Mouse (Mus musculus) MEL (cell line): ENCODE results near the gene Zfp90. TPM values are rescaled to one million over a fixed set of nuclear protein-coding genes. Genes with fewer than 3 reads are reported as not detected.

Experiments used
- DNase-seq: peaks from one replicate; pipeline ENCODE4 v3.0.0; 2011; ENCODE audit warnings: low read depth, low spot score
- H3K27ac ChIP-seq: 2 replicates; pipeline ENCODE4 v1.5.1; 2012; ENCODE audit warnings: low read depth, mild to moderate bottlenecking, control low read depth, low read length, moderate library complexity; ENCODE audit not compliant: control insufficient read depth
- H3K27me3 ChIP-seq, 2 experiments: fragments of 150-350 bp in 1 of 2; sonication (generic) in 1 of 2; 2 replicates each; pipeline ENCODE4 v1.6.1; 2012; ENCODE audit warnings: low read length in 2 of 2, mild to moderate bottlenecking in 2 of 2, improper control_type of control experiment in 1 of 2, moderate library complexity in 1 of 2; ENCODE audit not compliant: insufficient read depth in 2 of 2, control insufficient read depth in 1 of 2
- H3K36me3 ChIP-seq, 2 experiments: 2 replicates each; pipeline ENCODE4 v1.6.1; 2012 to 2014; ENCODE audit warnings: low read length in 2 of 2, improper control_type of control experiment in 1 of 2, inconsistent platforms in 1 of 2, mild to moderate bottlenecking in 1 of 2; ENCODE audit not compliant: insufficient read depth in 2 of 2, control insufficient read depth in 1 of 2
- H3K4me1 ChIP-seq, 2 experiments: fragments of 150-350 bp in 1 of 2; sonication (generic) in 1 of 2; 2 replicates each; pipeline ENCODE4 v1.6.1; 2012; ENCODE audit warnings: low read length in 2 of 2, improper control_type of control experiment in 1 of 2, mild to moderate bottlenecking in 1 of 2; ENCODE audit not compliant: insufficient read depth in 2 of 2, control insufficient read depth in 1 of 2
- H3K4me3 ChIP-seq, 2 experiments: fragments of 150-350 bp in 1 of 2; sonication (generic) in 1 of 2; 2 replicates each; pipeline ENCODE4 v1.5.1; 2012; ENCODE audit warnings: low read depth in 2 of 2, low read length in 2 of 2, mild to moderate bottlenecking in 2 of 2, moderate library complexity in 2 of 2, control low read depth in 1 of 2, improper control_type of control experiment in 1 of 2; ENCODE audit not compliant: control insufficient read depth in 1 of 2, insufficient read depth in 1 of 2
- H3K79me2 ChIP-seq: 2 replicates; pipeline ENCODE4 v1.6.1; 2012; ENCODE audit warnings: mild to moderate bottlenecking, low read length, moderate library complexity; ENCODE audit not compliant: control insufficient read depth, poor library complexity, insufficient read depth
- H3K9ac ChIP-seq: 2 replicates; pipeline ENCODE4 v1.6.1; 2012; ENCODE audit warnings: low read depth, mild to moderate bottlenecking, control low read depth, low read length, moderate library complexity; ENCODE audit not compliant: control insufficient read depth, poor library complexity, severe bottlenecking
- H3K9me3 ChIP-seq: fragments of 150-350 bp; sonication (generic); replicated peaks from 2 replicates; pipeline ENCODE4 v1.6.1; 2012; ENCODE audit warnings: mild to moderate bottlenecking, low read length, improper control_type of control experiment, moderate library complexity; ENCODE audit not compliant: insufficient read depth
- BHLHE40 ChIP-seq: IDR thresholded peaks from 2 replicates; pipeline ENCODE4 v1.6.1; 2012; ENCODE audit warnings: low read depth, mild to moderate bottlenecking, inconsistent platforms, low read length, improper control_type of control experiment, borderline replicate concordance
- CHD2 ChIP-seq: IDR thresholded peaks from 2 replicates; pipeline ENCODE4 v1.6.1; 2011; ENCODE audit warnings: low read length, improper control_type of control experiment
- CTCF ChIP-seq, 3 experiments: IDR thresholded peaks in 2 of 3; conservative IDR thresholded peaks in 1 of 3; 2 replicates each; pipeline ENCODE4 v1.5.1; 2011 to 2012; ENCODE audit warnings: low read length in 3 of 3, low read depth in 2 of 3, mild to moderate bottlenecking in 2 of 3, improper control_type of control experiment in 1 of 3, inconsistent platforms in 1 of 3, mixed read lengths in 1 of 3, moderate library complexity in 1 of 3; ENCODE audit not compliant: control insufficient read depth in 1 of 3, insufficient read depth in 1 of 3, poor library complexity in 1 of 3, severe bottlenecking in 1 of 3
- KAT2A ChIP-seq: conservative IDR thresholded peaks from 2 replicates; pipeline ENCODE4 v1.6.1; 2012; ENCODE audit warnings: low read depth, low read length, improper control_type of control experiment, inconsistent platforms
- MAFK ChIP-seq: IDR thresholded peaks from 2 replicates; pipeline ENCODE4 v1.6.1; 2011; ENCODE audit warnings: low read depth, mild to moderate bottlenecking, low read length, improper control_type of control experiment, borderline replicate concordance
- MAZ ChIP-seq: IDR thresholded peaks from 2 replicates; pipeline ENCODE4 v1.6.1; 2012; ENCODE audit warnings: low read depth, mild to moderate bottlenecking, inconsistent platforms, low read length, improper control_type of control experiment
- MXI1 ChIP-seq: IDR thresholded peaks from 2 replicates; pipeline ENCODE4 v1.6.1; 2011; ENCODE audit warnings: mild to moderate bottlenecking, low read depth, low read length, improper control_type of control experiment
- MYB ChIP-seq: IDR thresholded peaks from 2 replicates; pipeline ENCODE4 v1.6.1; 2011; ENCODE audit warnings: mild to moderate bottlenecking, low read depth, low read length, improper control_type of control experiment
- NELFE ChIP-seq: IDR thresholded peaks from 2 replicates; pipeline ENCODE4 v1.6.1; 2011; ENCODE audit warnings: low read depth, low read length, improper control_type of control experiment
- NRF1 ChIP-seq: IDR thresholded peaks from 2 replicates; pipeline ENCODE4 v1.6.1; 2014; ENCODE audit warnings: low read depth, mild to moderate bottlenecking, inconsistent platforms, low read length, improper control_type of control experiment, moderate library complexity; ENCODE audit not compliant: poor library complexity, insufficient read depth, severe bottlenecking
- POLR2AphosphoS5 ChIP-seq: IDR thresholded peaks from 2 replicates; pipeline ENCODE4 v1.6.1; 2012; ENCODE audit warnings: low read depth, borderline replicate concordance, mild to moderate bottlenecking, inconsistent platforms, low read length, moderate library complexity, mixed read lengths
- RAD21 ChIP-seq: IDR thresholded peaks from 2 replicates; pipeline ENCODE4 v1.6.1; 2011; ENCODE audit warnings: mild to moderate bottlenecking, low read depth, low read length, improper control_type of control experiment
- SMC3 ChIP-seq: IDR thresholded peaks from 2 replicates; pipeline ENCODE4 v1.6.1; 2011; ENCODE audit warnings: low read depth, low read length, improper control_type of control experiment
- TBP ChIP-seq: IDR thresholded peaks from 2 replicates; pipeline ENCODE4 v1.8.0; 2011; ENCODE audit warnings: low read depth, low read length, improper control_type of control experiment
- TCF12 ChIP-seq: IDR thresholded peaks from 2 replicates; pipeline ENCODE4 v1.6.1; 2014; ENCODE audit warnings: low read depth, mild to moderate bottlenecking, inconsistent platforms, low read length, improper control_type of control experiment, moderate library complexity
- ZC3H11A ChIP-seq: IDR thresholded peaks from 2 replicates; pipeline ENCODE4 v1.6.1; 2012; ENCODE audit warnings: low read depth, mild to moderate bottlenecking, inconsistent platforms, low read length, improper control_type of control experiment
- ZMIZ1 ChIP-seq: IDR thresholded peaks from 2 replicates; pipeline ENCODE4 v1.6.1; 2012; ENCODE audit warnings: low read depth, mild to moderate bottlenecking, inconsistent platforms, low read length, improper control_type of control experiment, moderate library complexity
- polyA plus RNA-seq, 2 experiments: library from polyadenylated mRNA; stranded (reverse) in 1 of 2; unstranded in 1 of 2; fragments of >175 nt in 1 of 2; fragments of >200 nt in 1 of 2; gene quantifications; 2 replicates each; pipeline versions ENCODE4 v1.2.1 to v1.2.4; 2012; ENCODE audit warnings: low replicate concordance in 2 of 2, low read depth in 1 of 2; ENCODE audit not compliant: insufficient read length in 2 of 2, insufficient read depth in 1 of 2, missing spikeins in 1 of 2
- total RNA-seq: library from RNA; depleted of rRNA; stranded (reverse); fragments of 300-350 nt; gene quantifications from 2 replicates; pipeline ENCODE4 v1.2.3, GENCODE M21; 2012

Zfp90 gene
- total and polyA plus RNA-seq, 3 experiments: 2.6 to 3.9 TPM; not detected in 1

DNA sequence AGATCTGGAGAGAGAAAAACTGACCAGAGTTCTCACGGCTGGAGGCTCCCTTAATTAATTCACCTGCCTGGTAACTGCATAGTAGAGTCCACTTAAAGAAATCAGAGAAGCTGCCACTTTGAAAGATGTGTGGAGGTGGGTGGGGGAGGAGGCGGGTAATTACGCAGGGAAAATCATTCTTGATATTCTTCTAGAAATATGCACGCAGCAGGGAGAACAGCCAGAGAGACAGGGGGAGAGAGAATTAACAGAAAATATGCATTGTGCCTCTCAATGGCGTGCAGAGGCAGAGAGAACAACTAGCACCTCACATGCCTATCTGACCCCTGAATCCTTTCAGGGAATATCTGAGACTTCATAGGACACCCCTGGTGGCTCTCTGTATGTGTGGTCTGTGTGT is 14.9 kb upstream of the Zfp90 start:
- no peaks in the 10 kb centered on the region for H3K9me3 ChIP-seq
- peaks cover 0 to 3% of the 10 kb centered on the region in 2 experiments; a peak in 1 of 4 replicates for H3K36me3 ChIP-seq
- H3K79me2 ChIP-seq: no peaks in the 10 kb centered on the region
- H3K4me3 ChIP-seq: no peak overlapping the region
- no peak for DNase-seq
- TF ChIP-seq MAFK: no peak
- TF ChIP-seq NELFE: no peak
- no peak for TF ChIP-seq SMC3
- TF ChIP-seq, all 39 proteins: peak for 0
- H3K9ac ChIP-seq: no peak overlapping the region
- H3K27ac ChIP-seq: no peak overlapping the region
- peaks cover 5 to 8% of the 10 kb centered on the region in 2 experiments; a peak in 3 of 4 replicates for H3K27me3 ChIP-seq
- no peaks in the 10 kb centered on the region; a peak in 1 of 4 replicates for H3K4me1 ChIP-seq

DNA sequence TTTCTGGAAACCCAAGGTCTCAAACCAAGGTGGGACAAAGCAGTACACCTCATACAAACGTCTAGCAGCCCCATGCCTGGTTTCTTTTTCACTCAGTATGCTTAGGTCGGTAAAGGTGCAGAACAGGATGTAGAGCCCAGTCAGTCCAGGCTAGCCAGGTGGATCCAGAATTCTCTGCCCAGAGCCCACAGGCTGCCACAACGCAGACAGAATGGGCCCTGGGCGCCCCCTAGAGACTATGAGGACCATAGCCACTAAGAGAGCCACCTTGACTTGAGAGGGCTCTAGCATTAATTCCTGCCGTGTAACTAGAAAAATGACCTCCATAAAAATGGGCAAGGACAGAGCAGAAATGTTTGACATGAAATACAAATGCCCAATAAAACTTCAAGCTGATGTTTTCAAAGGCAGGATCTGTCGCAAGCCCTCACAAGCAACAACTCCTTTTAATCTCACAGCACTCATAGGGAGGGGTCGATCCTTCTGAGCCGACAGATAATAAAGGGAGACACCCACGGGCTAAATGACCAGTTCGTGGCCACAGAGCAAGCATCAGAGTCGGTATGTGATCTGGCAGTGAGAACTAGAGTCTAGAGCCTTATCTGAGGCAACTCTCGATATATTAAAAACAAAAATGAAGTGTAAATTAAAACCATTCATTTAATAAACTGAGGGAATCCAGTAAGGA is 11.7 kb upstream of the Zfp90 start:
- no peaks in the 10 kb centered on the region for H3K9me3 ChIP-seq
- H3K79me2 ChIP-seq: no peaks in the 10 kb centered on the region
- TF ChIP-seq RAD21: peak; percentile 77
- TF ChIP-seq MAZ: no peak
- peak; percentile 72 for TF ChIP-seq SMC3
- peak; percentile 74 to 86 (median 84) for TF ChIP-seq CTCF (IDR thresholded peaks at IDR 0.05 in 2 of 3, conservative IDR thresholded peaks at IDR 0.05 in 1 of 3; ENCODE audit: control insufficient read depth in 1 of 3, insufficient read depth in 1 of 3, low read depth in 2 of 3, low read length in 3 of 3, poor library complexity in 1 of 3, severe bottlenecking in 1 of 3)
- TF ChIP-seq ZC3H11A: peak; percentile 47
- TF ChIP-seq, all 39 proteins: peak for 4
- DNase-seq: peak; percentile 62
- Histone ChIP-seq H3K27me3 (peaks cover 5 to 8% of the 10 kb centered on the region in 2 experiments; a peak in 2 of 4 replicates), H3K9ac (no peak overlapping the region; the same call in 1 of the 2 replicates), H3K27ac (no peak overlapping the region), H3K4me1 (no peaks in the 10 kb centered on the region; a peak in 1 of 4 replicates), H3K36me3 (peaks cover 0 to 3% of the 10 kb centered on the region in 2 experiments; a peak in 1 of 4 replicates), H3K4me3 (peak overlapping the region; percentile 31 to 46; a peak in 3 of 4 replicates)

DNA sequence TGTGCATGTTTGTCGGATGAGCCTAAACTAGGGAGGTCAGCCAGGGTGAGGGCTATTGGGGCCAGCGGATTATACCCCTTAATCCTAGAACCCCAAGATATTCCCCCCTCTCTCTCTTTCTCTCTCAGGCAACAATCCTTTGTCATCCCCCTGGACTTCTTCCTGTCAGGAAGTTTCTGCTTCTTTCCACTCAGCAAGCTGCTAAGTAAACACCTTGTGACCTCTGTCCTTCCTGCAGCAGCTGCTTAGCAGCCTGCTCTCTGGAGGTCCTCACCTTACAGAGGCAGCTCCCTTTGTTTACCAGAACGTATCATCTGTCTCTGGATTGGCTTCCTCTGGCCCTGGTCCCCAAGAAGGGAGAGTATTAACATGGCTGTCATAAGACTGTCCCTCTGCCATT is 10.3 kb upstream of the Zfp90 start:
- H3K79me2 ChIP-seq: no peaks in the 10 kb centered on the region
- no peak overlapping the region for H3K4me3 ChIP-seq
- no peak overlapping the region for H3K9ac ChIP-seq
- H3K4me1 ChIP-seq: peaks cover 5 to 7% of the 10 kb centered on the region in 2 experiments; a peak in 3 of 4 replicates
- H3K27me3 ChIP-seq: peaks cover 3 to 6% of the 10 kb centered on the region in 2 experiments; a peak in 2 of 4 replicates
- DNase-seq: no peak
- no peaks in the 10 kb centered on the region for H3K9me3 ChIP-seq
- H3K27ac ChIP-seq: no peak overlapping the region
- H3K36me3 ChIP-seq: peaks cover 0 to 10% of the 10 kb centered on the region in 2 experiments; a peak in 2 of 4 replicates
- TF ChIP-seq ZMIZ1 (no peak), NRF1 (no peak), KAT2A (no peak), CTCF (IDR thresholded peaks at IDR 0.05 in 2 of 3, conservative IDR thresholded peaks at IDR 0.05 in 1 of 3; ENCODE audit: control insufficient read depth in 1 of 3, insufficient read depth in 1 of 3, low read depth in 2 of 3, low read length in 3 of 3, poor library complexity in 1 of 3, severe bottlenecking in 1 of 3) (no peak), SMC3 (no peak), BHLHE40 (no peak), TCF12 (no peak), CHD2 (no peak), POLR2AphosphoS5 (no peak), TBP (no peak), MYB (no peak), MXI1 (no peak)
